Mouse (Mus musculus): Measurements from ENCODE around the gene Ephb2. TPM values are rescaled to one million over a fixed set of nuclear protein-coding genes. Genes with fewer than 3 reads are reported as not detected.

Gene Ephb2
- polyA plus RNA-seq (2015; fragmentation: Nextera tagmentation; extraction: Ambion mirVana) = 10.3 and 10.9 TPM in 2 replicates

DNA sequence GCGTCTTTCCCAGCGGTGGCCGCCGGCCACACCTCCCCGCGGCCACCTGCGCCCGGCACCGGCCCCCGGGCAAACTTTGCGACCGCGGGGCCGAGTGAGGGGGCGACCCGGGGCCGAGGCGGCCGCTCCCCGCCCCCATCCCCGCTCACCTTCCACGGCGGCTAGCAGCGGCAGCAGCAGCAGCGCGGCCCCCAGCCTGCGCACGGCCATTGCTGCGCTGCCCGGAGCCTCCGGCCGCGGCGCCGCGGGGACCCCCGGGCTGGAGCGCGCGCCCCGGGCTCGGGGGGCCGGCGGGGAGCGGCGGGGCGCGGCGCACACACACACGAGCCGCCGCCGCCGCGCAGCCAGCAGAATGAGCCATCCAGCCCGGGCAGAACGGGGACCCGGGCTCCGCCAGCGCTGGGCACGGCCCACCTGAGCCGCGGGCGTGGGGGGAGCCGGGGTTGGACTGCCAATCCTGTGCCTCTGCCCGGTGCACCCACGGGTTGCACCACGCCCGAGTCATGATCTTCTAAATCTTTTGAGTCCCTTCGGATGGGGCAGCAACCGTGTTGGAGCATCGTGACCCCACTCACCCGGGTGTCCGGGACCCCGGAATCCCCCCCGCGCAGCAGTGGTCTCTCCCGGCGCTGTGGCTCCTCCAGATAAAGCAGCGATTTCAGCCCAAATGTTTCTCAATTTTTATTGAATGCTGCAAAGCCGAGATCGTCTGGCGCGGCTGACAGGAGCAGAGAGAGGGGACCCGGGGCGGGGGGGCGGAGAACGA lies at the start of gene Ephb2:
Ephb2 (minus strand) TSS at position 368 of the 766 bp plus-strand sequence.
- Histone ChIP-seq H3K36me3 (no peaks in the 10 kb centered on the region), H3K4me1 (peaks cover 52% of the 10 kb centered on the region), H3K4me3 (peak within 1 kb of the TSS; percentile 82), H3K4me2 (replicated peaks) (peak within 1 kb of the TSS; percentile 98), H3K27ac (peak within 1 kb of the TSS; percentile 95), H3K9ac (peak within 1 kb of the TSS; percentile 91), H3K27me3 (peaks cover 31% of the 10 kb centered on the region), H3K9me3 (no peaks in the 10 kb centered on the region)
- peak; percentile 65 for ATAC-seq (ENCODE audit: low FRiP score, low read depth)
- WGBS = under 1% methylated on average over 85 of the region's 88 CpGs

DNA sequence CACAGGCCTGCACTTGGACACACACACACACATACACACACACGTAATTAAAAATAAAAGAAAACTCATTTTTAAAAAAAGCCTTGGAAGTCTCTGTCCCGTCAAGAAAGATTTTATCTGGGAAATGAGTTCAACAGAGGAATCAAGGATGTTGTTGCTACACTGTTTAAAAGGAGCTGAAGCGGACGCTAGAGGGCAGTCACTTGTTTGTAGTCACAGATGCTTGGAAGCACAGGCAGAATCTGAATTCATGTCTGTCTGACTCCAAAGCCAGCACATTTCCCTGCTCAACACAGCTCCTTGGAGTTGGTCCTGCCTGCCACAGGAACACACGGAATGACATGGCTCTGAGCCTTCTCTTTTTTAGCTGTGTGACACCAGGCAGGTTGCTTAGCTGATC lies 42.8 kb upstream of the Ephb2 start:
- WGBS = 25% methylated on average over 5 of the region's 5 CpGs
- H3K4me1 ChIP-seq = no peaks in the 10 kb centered on the region
- no peaks in the 10 kb centered on the region for H3K36me3 ChIP-seq
- H3K27ac ChIP-seq = no peak overlapping the region
- no peak overlapping the region for H3K4me2 ChIP-seq (replicated peaks)
- H3K9me3 ChIP-seq = no peaks in the 10 kb centered on the region
- no peak overlapping the region for H3K9ac ChIP-seq
- H3K4me3 ChIP-seq = no peak overlapping the region
- 0 out of 2 replicates have a peak, but pooled peaks cover 3% of the 10 kb centered on the region for H3K27me3 ChIP-seq
- ATAC-seq (ENCODE audit: low FRiP score, low read depth) = no peak

DNA sequence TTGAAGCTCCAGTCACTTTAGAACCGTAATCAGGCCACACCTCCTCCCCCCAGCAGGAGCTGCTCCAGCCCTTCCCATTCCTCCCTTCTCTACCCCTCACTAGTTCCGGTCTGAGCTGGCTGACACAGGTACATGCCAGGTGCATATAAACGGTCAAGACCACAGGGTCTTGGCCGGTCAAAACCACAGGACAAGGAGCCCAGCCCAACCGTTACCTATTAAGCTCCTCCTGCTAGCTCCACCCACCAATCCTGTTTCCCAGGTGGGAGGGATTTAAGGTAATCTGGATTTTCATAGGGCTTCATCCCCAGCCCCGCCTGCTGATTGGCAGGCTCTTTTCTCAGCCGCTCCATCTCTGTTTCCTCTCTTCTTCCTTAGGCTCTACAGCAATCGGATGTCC lies 42.4 kb upstream of the Ephb2 start:
- H3K36me3 ChIP-seq = no peaks in the 10 kb centered on the region
- H3K4me1 ChIP-seq = no peaks in the 10 kb centered on the region
- H3K4me2 ChIP-seq (replicated peaks) = no peak overlapping the region
- no peak for ATAC-seq (ENCODE audit: low FRiP score, low read depth)
- H3K27me3 ChIP-seq = 0 out of 2 replicates have a peak, but pooled peaks cover 3% of the 10 kb centered on the region
- H3K9me3 ChIP-seq = no peaks in the 10 kb centered on the region
- no peak overlapping the region for H3K4me3 ChIP-seq
- no peak overlapping the region for H3K9ac ChIP-seq
- H3K27ac ChIP-seq = no peak overlapping the region
- 47% methylated on average over 8 of the region's 8 CpGs for WGBS

GRCm38 (mm10) chr4:136876971-136877370 lies 41.2 kb upstream of the Ephb2 start:
- H3K27ac ChIP-seq = no peak overlapping the region
- H3K4me1 ChIP-seq = no peaks in the 10 kb centered on the region
- H3K36me3 ChIP-seq = no peaks in the 10 kb centered on the region
- no peak overlapping the region for H3K4me2 ChIP-seq (replicated peaks)
- no peak overlapping the region for H3K4me3 ChIP-seq
- no peak for ATAC-seq (ENCODE audit: low FRiP score, low read depth)
- 16% methylated on average over 7 of the region's 7 CpGs for WGBS
- 0 out of 2 replicates have a peak, but pooled peaks cover 3% of the 10 kb centered on the region for H3K27me3 ChIP-seq
- H3K9me3 ChIP-seq = no peaks in the 10 kb centered on the region
- H3K9ac ChIP-seq = no peak overlapping the region

DNA sequence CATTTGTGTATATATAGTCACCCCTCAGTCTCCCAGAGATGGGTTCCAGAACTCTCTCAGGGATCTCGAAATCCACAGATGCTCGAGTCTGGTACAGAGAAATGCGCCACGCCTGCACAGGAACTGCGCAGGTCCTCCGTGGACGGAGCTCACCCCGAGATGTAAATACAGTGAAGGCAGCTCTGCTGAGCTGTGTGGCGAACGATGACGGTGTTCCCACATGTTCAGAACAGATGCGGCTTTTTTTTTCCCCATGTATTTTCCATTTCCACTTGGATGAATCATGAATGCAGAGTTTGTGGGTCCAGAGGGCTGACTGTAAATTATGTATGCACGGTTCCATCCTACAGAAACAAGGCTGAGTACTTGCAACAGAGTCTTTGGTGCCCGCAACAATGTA lies 39.2 kb upstream of the Ephb2 start:
- H3K9me3 ChIP-seq = no peaks in the 10 kb centered on the region
- H3K4me1 ChIP-seq = no peaks in the 10 kb centered on the region
- ATAC-seq (ENCODE audit: low FRiP score, low read depth) = no peak
- H3K4me3 ChIP-seq = no peak overlapping the region
- 0 out of 2 replicates have a peak, but pooled peaks cover 3% of the 10 kb centered on the region for H3K27me3 ChIP-seq
- no peaks in the 10 kb centered on the region for H3K36me3 ChIP-seq
- no peak overlapping the region for H3K27ac ChIP-seq
- 86% methylated on average over 14 of the region's 14 CpGs for WGBS
- H3K4me2 ChIP-seq (replicated peaks) = no peak overlapping the region
- no peak overlapping the region for H3K9ac ChIP-seq

DNA sequence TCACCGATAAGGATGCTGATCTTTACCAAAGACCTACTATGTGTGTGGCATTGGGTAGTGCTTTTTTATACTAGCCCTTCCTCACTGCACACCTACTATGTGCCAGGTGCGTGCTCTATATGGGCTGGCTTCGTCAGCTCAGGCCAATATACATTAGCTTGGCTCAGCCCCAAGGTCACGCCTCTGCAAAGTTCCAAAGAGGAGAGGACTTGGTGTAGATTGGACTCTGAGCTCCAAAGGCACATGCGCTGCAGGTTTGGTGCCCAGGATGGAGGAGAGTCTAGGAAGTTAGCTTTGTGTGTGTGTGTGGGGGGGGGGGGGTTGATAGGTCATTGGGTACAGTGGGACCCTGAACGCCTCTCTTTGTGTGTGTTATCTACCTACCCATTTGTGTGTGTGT lies 32.6 kb upstream of the Ephb2 start:
- H3K4me3 ChIP-seq = no peak overlapping the region

GRCm38 (mm10) chr4:136867690-136868345 lies 32.0 kb upstream of the Ephb2 start:
- Histone ChIP-seq H3K4me3 (no peak overlapping the region), H3K27me3 (peaks cover 3% of the 10 kb centered on the region; the same call in 1 of the 2 replicates), H3K36me3 (no peaks in the 10 kb centered on the region), H3K9ac (no peak overlapping the region), H3K27ac (no peak overlapping the region), H3K4me1 (peaks cover 18% of the 10 kb centered on the region), H3K9me3 (no peaks in the 10 kb centered on the region), H3K4me2 (replicated peaks) (no peak overlapping the region)
- ATAC-seq (ENCODE audit: low FRiP score, low read depth) = no peak
- whole genome bisulfite sequencing = 6% methylated on average over 11 of the region's 12 CpGs

More for the DNA sequence above, 32.6 kb upstream of the Ephb2 start:
- Histone ChIP-seq H3K4me1 (peaks cover 16% of the 10 kb centered on the region), H3K27me3 (no peaks in the 10 kb centered on the region), H3K27ac (no peak overlapping the region), H3K9me3 (no peaks in the 10 kb centered on the region), H3K4me2 (replicated peaks) (no peak overlapping the region), H3K9ac (no peak overlapping the region), H3K36me3 (no peaks in the 10 kb centered on the region)
- 76% methylated on average over 6 of the region's 6 CpGs for WGBS
- ATAC-seq (ENCODE audit: low FRiP score, low read depth) = no peak

GRCm38 (mm10) chr4:136865531-136865930 lies 29.7 kb upstream of the Ephb2 start:
- Histone ChIP-seq H3K27ac (no peak overlapping the region), H3K4me1 (peaks cover 25% of the 10 kb centered on the region), H3K9ac (no peak overlapping the region), H3K27me3 (peaks cover 17% of the 10 kb centered on the region), H3K4me2 (replicated peaks) (no peak overlapping the region), H3K4me3 (no peak overlapping the region), H3K9me3 (no peaks in the 10 kb centered on the region), H3K36me3 (no peaks in the 10 kb centered on the region)
- 60% methylated on average over 5 of the region's 5 CpGs for WGBS
- no peak for ATAC-seq (ENCODE audit: low FRiP score, low read depth)

DNA sequence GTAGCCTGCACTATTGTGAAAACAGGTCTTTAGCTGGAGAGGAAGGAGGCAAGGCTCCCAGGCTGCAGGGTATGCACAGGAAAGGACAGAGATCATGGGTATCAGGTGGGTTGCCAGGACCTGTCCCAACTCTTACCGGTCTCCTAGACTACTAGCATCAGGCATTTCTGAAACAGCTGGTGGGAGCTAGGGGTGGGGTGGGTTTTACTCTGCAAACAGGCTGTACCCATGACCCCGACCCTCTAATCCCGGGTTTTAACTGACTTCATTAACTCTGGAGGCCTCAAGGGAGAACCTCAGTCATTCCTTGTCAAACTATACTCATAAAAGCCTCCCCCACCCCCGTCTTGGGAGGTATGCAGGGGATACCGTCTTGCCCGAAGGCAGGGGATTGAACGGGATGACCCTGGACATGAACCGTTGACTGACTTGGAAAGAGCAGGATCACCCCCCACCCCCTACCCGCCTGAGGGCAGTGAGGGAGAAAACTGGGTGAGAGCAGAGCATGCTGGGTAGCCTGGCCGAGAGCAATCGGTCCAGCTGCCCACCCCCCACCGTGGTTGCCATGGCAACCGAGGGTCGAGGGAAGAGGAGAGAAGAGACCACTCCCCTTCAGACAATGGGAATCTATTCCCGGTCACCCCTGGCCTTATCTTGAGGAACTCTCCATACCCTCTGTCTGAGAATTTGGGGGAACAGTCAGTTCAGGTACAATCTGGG lies 29.1 kb upstream of the Ephb2 start:
- Histone ChIP-seq H3K27ac (no peak overlapping the region), H3K36me3 (no peaks in the 10 kb centered on the region), H3K4me1 (peaks cover 25% of the 10 kb centered on the region), H3K9ac (no peak overlapping the region), H3K9me3 (no peaks in the 10 kb centered on the region), H3K27me3 (peaks cover 17% of the 10 kb centered on the region), H3K4me3 (no peak overlapping the region), H3K4me2 (replicated peaks) (peak overlapping the region; percentile 31; the same call in 1 of the 2 replicates)
- 6% methylated on average over 15 of the region's 15 CpGs for WGBS
- no peak for ATAC-seq (ENCODE audit: low FRiP score, low read depth)

- Histone ChIP-seq H3K4me3 (no peak overlapping the region), H3K9me3 (no peaks in the 10 kb centered on the region), H3K36me3 (no peaks in the 10 kb centered on the region), H3K27me3 (peaks cover 17% of the 10 kb centered on the region), H3K27ac (no peak overlapping the region), H3K9ac (no peak overlapping the region), H3K4me1 (peaks cover 25% of the 10 kb centered on the region), H3K4me2 (replicated peaks) (no peak overlapping the region)
- no peak for ATAC-seq (ENCODE audit: low FRiP score, low read depth)
- WGBS = 50% methylated on average over 9 of the region's 9 CpGs
Observed at GRCm38 (mm10) chr4:136863517-136863916, 27.7 kb upstream of the Ephb2 start.

- no peak for ATAC-seq (ENCODE audit: low FRiP score, low read depth)
- no peak overlapping the region for H3K4me2 ChIP-seq (replicated peaks)
- H3K9ac ChIP-seq = no peak overlapping the region
- no peaks in the 10 kb centered on the region for H3K36me3 ChIP-seq
- no peak overlapping the region for H3K4me3 ChIP-seq
- 73% methylated on average over 2 of the region's 2 CpGs for WGBS
- H3K27me3 ChIP-seq = peaks cover 17% of the 10 kb centered on the region
- peaks cover 20% of the 10 kb centered on the region for H3K4me1 ChIP-seq
- H3K9me3 ChIP-seq = no peaks in the 10 kb centered on the region
- H3K27ac ChIP-seq = no peak overlapping the region
Observed at GRCm38 (mm10) chr4:136862411-136862810, 26.6 kb upstream of the Ephb2 start.

- H3K4me3 ChIP-seq = no peak overlapping the region
- 7% methylated on average over 17 of the region's 17 CpGs for WGBS
- no peak for ATAC-seq (ENCODE audit: low FRiP score, low read depth)
- H3K9me3 ChIP-seq = no peaks in the 10 kb centered on the region
- 0 out of 2 replicates have a peak overlapping the region, but pooled peaks have one; percentile 5 for H3K9ac ChIP-seq
- H3K4me1 ChIP-seq = peaks cover 20% of the 10 kb centered on the region
- no peak overlapping the region for H3K27ac ChIP-seq
- no peaks in the 10 kb centered on the region for H3K36me3 ChIP-seq
- peaks cover 17% of the 10 kb centered on the region for H3K27me3 ChIP-seq
- H3K4me2 ChIP-seq (replicated peaks) = no peak overlapping the region; the same call in 1 of the 2 replicates
Observed at GRCm38 (mm10) chr4:136861806-136862205, 26.0 kb upstream of the Ephb2 start.

Data from limb, embryonic 13.5 days (tissue).